Mouse (Mus musculus): ENCODE results near the gene Fancd2os. TPM values are rescaled to one million over a fixed set of nuclear protein-coding genes. Genes with fewer than 3 reads are reported as not detected.
A peak's percentile ranks its signal among the peaks of the same experiment; 100 is the strongest.

Gene Fancd2os
- polyA plus RNA-seq (2015; fragmentation: Nextera tagmentation; extraction: Ambion mirVana) = not detected in 2 replicates

- no peak within 1 kb of the TSS for H3K9ac ChIP-seq (ENCODE audit: low read depth, low read length)
- peaks cover 8% of the 10 kb centered on the region for H3K4me1 ChIP-seq (ENCODE audit: control insufficient read depth, low read depth, low read length)
- H3K4me2 ChIP-seq (ENCODE audit: low read depth, low read length) = no peak within 1 kb of the TSS
- 70% methylated on average over 23 of the region's 23 CpGs for WGBS (ENCODE audit: insufficient replicate concordance)
- H3K4me3 ChIP-seq (ENCODE audit: low read depth, low read length) = no peak within 1 kb of the TSS
- H3K27ac ChIP-seq (ENCODE audit: low read length) = no peak within 1 kb of the TSS
- no peak for ATAC-seq (ENCODE audit: low read depth)
- no peaks in the 10 kb centered on the region for H3K9me3 ChIP-seq (replicated peaks; ENCODE audit: control insufficient read depth, low read length)
- H3K27me3 ChIP-seq (ENCODE audit: control insufficient read depth, insufficient read depth, low read depth, low read length) = no peaks in the 10 kb centered on the region
- H3K36me3 ChIP-seq (ENCODE audit: control insufficient read depth, insufficient read depth) = no peaks in the 10 kb centered on the region
Observed at GRCm38 (mm10) chr6:113600543-113601139, at the start of gene Fancd2os. TSS of gene Fancd2os (minus strand) at chr6:113600715.

GRCm38 (mm10) chr6:113650197-113650640 is 49.7 kb upstream of the Fancd2os start:
- Histone ChIP-seq H3K27me3 (ENCODE audit: control insufficient read depth, insufficient read depth, low read depth, low read length) (no peaks in the 10 kb centered on the region), H3K9ac (ENCODE audit: low read depth, low read length) (no peak overlapping the region), H3K36me3 (ENCODE audit: control insufficient read depth, insufficient read depth) (no peaks in the 10 kb centered on the region), H3K4me2 (ENCODE audit: low read depth, low read length) (no peak overlapping the region), H3K4me1 (ENCODE audit: control insufficient read depth, low read depth, low read length) (peaks cover 24% of the 10 kb centered on the region), H3K4me3 (ENCODE audit: low read depth, low read length) (no peak overlapping the region), H3K9me3 (replicated peaks; ENCODE audit: control insufficient read depth, low read length) (no peaks in the 10 kb centered on the region), H3K27ac (ENCODE audit: low read length) (no peak overlapping the region)
- ATAC-seq (ENCODE audit: low read depth) = no peak
- WGBS (ENCODE audit: insufficient replicate concordance) = 36% methylated on average over 4 of the region's 4 CpGs

GRCm38 (mm10) chr6:113649346-113650196 is 49.1 kb upstream of the Fancd2os start:
- H3K36me3 ChIP-seq (ENCODE audit: control insufficient read depth, insufficient read depth) = no peaks in the 10 kb centered on the region
- H3K4me2 ChIP-seq (ENCODE audit: low read depth, low read length) = no peak overlapping the region
- ATAC-seq (ENCODE audit: low read depth) = no peak
- H3K27me3 ChIP-seq (ENCODE audit: control insufficient read depth, insufficient read depth, low read depth, low read length) = no peaks in the 10 kb centered on the region
- no peaks in the 10 kb centered on the region for H3K9me3 ChIP-seq (replicated peaks; ENCODE audit: control insufficient read depth, low read length)
- H3K4me3 ChIP-seq (ENCODE audit: low read depth, low read length) = no peak overlapping the region
- 59% methylated on average over 7 of the region's 7 CpGs for WGBS (ENCODE audit: insufficient replicate concordance)
- H3K4me1 ChIP-seq (ENCODE audit: control insufficient read depth, low read depth, low read length) = peaks cover 23% of the 10 kb centered on the region
- H3K27ac ChIP-seq (ENCODE audit: low read length) = no peak overlapping the region
- no peak overlapping the region for H3K9ac ChIP-seq (ENCODE audit: low read depth, low read length)

GRCm38 (mm10) chr6:113644808-113645207 is 44.3 kb upstream of the Fancd2os start:
- no peak overlapping the region for H3K4me2 ChIP-seq (ENCODE audit: low read depth, low read length)
- H3K27ac ChIP-seq (ENCODE audit: low read length) = peak overlapping the region; percentile 40
- H3K9ac ChIP-seq (ENCODE audit: low read depth, low read length) = no peak overlapping the region
- no peaks in the 10 kb centered on the region for H3K36me3 ChIP-seq (ENCODE audit: control insufficient read depth, insufficient read depth)
- no peaks in the 10 kb centered on the region for H3K9me3 ChIP-seq (replicated peaks; ENCODE audit: control insufficient read depth, low read length)
- peaks cover 10% of the 10 kb centered on the region for H3K4me1 ChIP-seq (ENCODE audit: control insufficient read depth, low read depth, low read length)
- no peaks in the 10 kb centered on the region for H3K27me3 ChIP-seq (ENCODE audit: control insufficient read depth, insufficient read depth, low read depth, low read length)
- no peak for ATAC-seq (ENCODE audit: low read depth)
- WGBS (ENCODE audit: insufficient replicate concordance) = 47% methylated on average over 8 of the region's 8 CpGs
- H3K4me3 ChIP-seq (ENCODE audit: low read depth, low read length) = no peak overlapping the region

GRCm38 (mm10) chr6:113643967-113644366 is 43.5 kb upstream of the Fancd2os start:
- 0 out of 2 replicates have a peak overlapping the region, but pooled peaks have one; percentile 40 for H3K27ac ChIP-seq (ENCODE audit: low read length)
- peak; percentile 30; the same call in 1 of the 2 replicates for ATAC-seq (ENCODE audit: low read depth)
- WGBS (ENCODE audit: insufficient replicate concordance) = 67% methylated on average over 2 of the region's 2 CpGs
- no peaks in the 10 kb centered on the region for H3K36me3 ChIP-seq (ENCODE audit: control insufficient read depth, insufficient read depth)
- no peaks in the 10 kb centered on the region for H3K27me3 ChIP-seq (ENCODE audit: control insufficient read depth, insufficient read depth, low read depth, low read length)
- H3K9me3 ChIP-seq (replicated peaks; ENCODE audit: control insufficient read depth, low read length) = no peaks in the 10 kb centered on the region
- no peak overlapping the region for H3K4me3 ChIP-seq (ENCODE audit: low read depth, low read length)
- peaks cover 11% of the 10 kb centered on the region for H3K4me1 ChIP-seq (ENCODE audit: control insufficient read depth, low read depth, low read length)
- no peak overlapping the region for H3K9ac ChIP-seq (ENCODE audit: low read depth, low read length)
- no peak overlapping the region for H3K4me2 ChIP-seq (ENCODE audit: low read depth, low read length)

GRCm38 (mm10) chr6:113643021-113643420 is 42.5 kb upstream of the Fancd2os start:
- Histone ChIP-seq H3K4me2 (ENCODE audit: low read depth, low read length) (no peak overlapping the region), H3K27me3 (ENCODE audit: control insufficient read depth, insufficient read depth, low read depth, low read length) (no peaks in the 10 kb centered on the region), H3K9me3 (replicated peaks; ENCODE audit: control insufficient read depth, low read length) (no peaks in the 10 kb centered on the region), H3K36me3 (ENCODE audit: control insufficient read depth, insufficient read depth) (no peaks in the 10 kb centered on the region), H3K27ac (ENCODE audit: low read length) (no peak overlapping the region), H3K4me3 (ENCODE audit: low read depth, low read length) (no peak overlapping the region), H3K9ac (ENCODE audit: low read depth, low read length) (no peak overlapping the region), H3K4me1 (ENCODE audit: control insufficient read depth, low read depth, low read length) (peaks cover 11% of the 10 kb centered on the region)
- 73% methylated on average over 4 of the region's 4 CpGs for WGBS (ENCODE audit: insufficient replicate concordance)
- no peak for ATAC-seq (ENCODE audit: low read depth)

GRCm38 (mm10) chr6:113642605-113643004 is 42.1 kb upstream of the Fancd2os start:
- Histone ChIP-seq H3K4me1 (ENCODE audit: control insufficient read depth, low read depth, low read length) (peaks cover 11% of the 10 kb centered on the region), H3K4me2 (ENCODE audit: low read depth, low read length) (no peak overlapping the region), H3K4me3 (ENCODE audit: low read depth, low read length) (no peak overlapping the region), H3K9me3 (replicated peaks; ENCODE audit: control insufficient read depth, low read length) (no peaks in the 10 kb centered on the region), H3K36me3 (ENCODE audit: control insufficient read depth, insufficient read depth) (no peaks in the 10 kb centered on the region), H3K27ac (ENCODE audit: low read length) (no peak overlapping the region), H3K9ac (ENCODE audit: low read depth, low read length) (no peak overlapping the region), H3K27me3 (ENCODE audit: control insufficient read depth, insufficient read depth, low read depth, low read length) (no peaks in the 10 kb centered on the region)
- no peak for ATAC-seq (ENCODE audit: low read depth)
- WGBS (ENCODE audit: insufficient replicate concordance) = 78% methylated on average over 8 of the region's 8 CpGs

- peak overlapping the region; percentile 31; the same call in 1 of the 2 replicates for H3K9ac ChIP-seq (ENCODE audit: low read depth, low read length)
- no peak for ATAC-seq (ENCODE audit: low read depth)
- 69% methylated on average over 4 of the region's 4 CpGs for WGBS (ENCODE audit: insufficient replicate concordance)
- H3K4me1 ChIP-seq (ENCODE audit: control insufficient read depth, low read depth, low read length) = peaks cover 11% of the 10 kb centered on the region
- H3K27me3 ChIP-seq (ENCODE audit: control insufficient read depth, insufficient read depth, low read depth, low read length) = no peaks in the 10 kb centered on the region
- peak overlapping the region; percentile 68 for H3K4me3 ChIP-seq (ENCODE audit: low read depth, low read length)
- no peak overlapping the region for H3K27ac ChIP-seq (ENCODE audit: low read length)
- peak overlapping the region; percentile 79 for H3K4me2 ChIP-seq (ENCODE audit: low read depth, low read length)
- H3K9me3 ChIP-seq (replicated peaks; ENCODE audit: control insufficient read depth, low read length) = no peaks in the 10 kb centered on the region
- H3K36me3 ChIP-seq (ENCODE audit: control insufficient read depth, insufficient read depth) = no peaks in the 10 kb centered on the region
Observed at GRCm38 (mm10) chr6:113639201-113639600, 38.7 kb upstream of the Fancd2os start.
